Comparison of ENCODE assay signal across 11 mouse cellular contexts in the genomic region with DNA sequence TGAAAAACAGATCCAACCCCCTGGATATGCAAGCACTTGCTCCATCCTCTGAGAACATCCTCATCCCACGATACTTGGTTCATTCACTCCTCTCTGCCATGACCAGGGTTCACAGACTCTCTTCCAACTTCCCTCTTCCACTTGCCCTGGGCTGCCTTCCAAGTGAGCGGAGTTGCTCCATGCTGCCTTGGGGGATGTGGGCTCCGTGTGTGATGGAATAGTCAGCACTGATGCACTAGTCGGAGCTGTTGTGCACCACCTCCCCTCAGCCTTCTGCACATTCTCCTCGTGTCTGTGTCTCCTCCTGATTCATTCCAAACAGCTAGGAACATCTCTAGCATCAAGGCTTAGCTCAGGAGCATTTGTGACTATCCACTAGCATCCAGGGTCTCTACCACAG.
DNase-seq lines count a peak whose midpoint lies in the region; ATAC-seq and TF ChIP-seq lines count a peak whose summit lies in the region.
"Had no signal": no experiment of that assay in that cellular context is flagged by ENCODE, and none has a peak within 500 bp of the region (broad histone marks: within the 10 kb centered on the region; RNA-seq: fewer than 3 reads in every experiment).

No protein-coding gene starts in this region.

- intact Hi-C loops in gastrocnemius, adult 2 months (cut with DNase I), result no loop called here

- no peaks in the 10 kb centered on the region for H3K9me3 ChIP-seq in intestine, postnatal 0 days (ENCODE audit: control insufficient read depth)
- H3K9me3 ChIP-seq in intestine, embryonic 16.5 days (ENCODE audit: control insufficient read depth, low read length), result no peaks in the 10 kb centered on the region
- H3K9me3 ChIP-seq: kidney, embryonic 15.5 days; neural tube, embryonic 13.5 days had no signal

- ATAC-seq in intestine, postnatal 0 days, result no peak
- no peak for ATAC-seq in intestine, embryonic 16.5 days
- ATAC-seq in monocyte, adult 5-6 weeks (replicated peaks; ENCODE audit: insufficient number of reproducible peaks, low FRiP score, low TSS enrichment, poor library complexity, severe bottlenecking), result no peak

- no peak overlapping the region for H3K4me3 ChIP-seq in intestine, postnatal 0 days (ENCODE audit: low read depth, low read length)
- H3K4me3 ChIP-seq in intestine, embryonic 16.5 days (ENCODE audit: low read length), result no peak overlapping the region
- H3K4me3 ChIP-seq in gastrocnemius, adult 2 months, result no peak overlapping the region
- H3K4me3 ChIP-seq: kidney, embryonic 15.5 days; neural tube, embryonic 13.5 days had no signal

- H3K4me2 ChIP-seq in intestine, postnatal 0 days (replicated peaks; ENCODE audit: low read depth), result no peak overlapping the region
- no peak overlapping the region for H3K4me2 ChIP-seq in intestine, embryonic 16.5 days (ENCODE audit: low read depth, low read length)
- H3K4me2 ChIP-seq: kidney, embryonic 15.5 days; neural tube, embryonic 13.5 days had no signal

- H3K36me3 ChIP-seq in intestine, postnatal 0 days (ENCODE audit: control insufficient read depth, insufficient read depth), result no peaks in the 10 kb centered on the region
- no peaks in the 10 kb centered on the region for H3K36me3 ChIP-seq in intestine, embryonic 16.5 days (ENCODE audit: control insufficient read depth, insufficient read depth, low read length)
- H3K36me3 ChIP-seq: kidney, embryonic 15.5 days; neural tube, embryonic 13.5 days had no signal

- peak; percentile 63 for DNase-seq in gastrocnemius, adult 2 months
- DNase-seq in layer of hippocampus, adult 18-20 months (ENCODE audit: low spot score in 2 of 2), result peak; percentile 72 to 79
- DNase-seq in right cerebral cortex, postnatal 10 days (ENCODE audit: low spot score in 2 of 2), result peak; percentile 61 to 64
- no peak for DNase-seq in spleen, postnatal 14 days (ENCODE audit: low spot score in 2 of 2)
- no peak for DNase-seq in retina, postnatal 1 day

- WGBS in intestine, postnatal 0 days, result 72% methylated on average over 5 of the region's 5 CpGs
- 76% methylated on average over 5 of the region's 5 CpGs for whole genome bisulfite sequencing in intestine, embryonic 16.5 days

- no peaks in the 10 kb centered on the region for H3K27me3 ChIP-seq in intestine, postnatal 0 days (replicated peaks; ENCODE audit: control insufficient read depth, insufficient read depth, low read length)
- H3K27me3 ChIP-seq in intestine, embryonic 16.5 days (replicated peaks; ENCODE audit: control insufficient read depth, insufficient read depth, low read length), result no peaks in the 10 kb centered on the region
- H3K27me3 ChIP-seq: kidney, embryonic 15.5 days; neural tube, embryonic 13.5 days had no signal

- no peaks in the 10 kb centered on the region for H3K4me1 ChIP-seq in intestine, postnatal 0 days (replicated peaks; ENCODE audit: control insufficient read depth, insufficient read depth, low read length)
- no peaks in the 10 kb centered on the region for H3K4me1 ChIP-seq in intestine, embryonic 16.5 days (ENCODE audit: control insufficient read depth, insufficient read depth, low read length)
- H3K4me1 ChIP-seq: kidney, embryonic 15.5 days; neural tube, embryonic 13.5 days had no signal

- peak; percentile 32; the same call in 1 of the 2 replicates for TF ChIP-seq CTCF in intestine, postnatal 0 days (IDR thresholded peaks at IDR 0.05; ENCODE audit: low read depth)
- TF ChIP-seq CTCF in gastrocnemius, adult 2 months (IDR thresholded peaks at IDR 0.05), result no peak

- H3K27ac ChIP-seq in intestine, postnatal 0 days (ENCODE audit: low read depth, low read length), result no peak overlapping the region
- H3K27ac ChIP-seq in intestine, embryonic 16.5 days (ENCODE audit: low read length), result no peak overlapping the region
- no peak overlapping the region; the same call in 1 of the 2 replicates for H3K27ac ChIP-seq in gastrocnemius, adult 2 months
- H3K27ac ChIP-seq: kidney, embryonic 15.5 days; liver, embryonic 14.5 days; neural tube, embryonic 13.5 days had no signal

- no peak overlapping the region for H3K9ac ChIP-seq in intestine, postnatal 0 days (ENCODE audit: low read depth, low read length)
- no peak overlapping the region for H3K9ac ChIP-seq in intestine, embryonic 16.5 days (ENCODE audit: low read depth, low read length)
- H3K9ac ChIP-seq: kidney, embryonic 15.5 days; liver, embryonic 14.5 days; neural tube, embryonic 13.5 days had no signal

Comparison
In these comparisons a context has a peak if more than half of its experiments do, and no peak if none do; other contexts are left out.
1. DNase-seq: peak in gastrocnemius, adult 2 months (single experiment), layer of hippocampus, adult 18-20 months (2 of 2) and right cerebral cortex, postnatal 10 days (2 of 2); none in spleen, postnatal 14 days (0 of 2) and retina, postnatal 1 day (single experiment).